Mouse (Mus musculus): ENCODE measurements around the gene Col20a1. TPM values are rescaled to one million over a fixed set of nuclear protein-coding genes. Genes with fewer than 3 reads are reported as not detected.

Gene Col20a1
- polyA plus RNA-seq, 1 experiment from 2014 or later = 0.60 TPM

GRCm38 (mm10) chr2:180988347-180988913 is 2.1 kb downstream of the Col20a1 start:
- peak; percentile 60; the same call in 1 of the 2 replicates for ATAC-seq (ENCODE audit: low read depth)
- H3K9ac ChIP-seq (replicated peaks; ENCODE audit: low read depth, low read length) = no peak overlapping the region
- 0 out of 2 replicates have a peak, but pooled peaks cover 5% of the 10 kb centered on the region for H3K4me1 ChIP-seq (ENCODE audit: control insufficient read depth, insufficient read depth, low read length)
- no peaks in the 10 kb centered on the region for H3K9me3 ChIP-seq (ENCODE audit: control insufficient read depth, low read length)
- H3K4me2 ChIP-seq (ENCODE audit: low read depth, low read length) = no peak overlapping the region
- H3K4me3 ChIP-seq (ENCODE audit: low read depth, low read length) = no peak overlapping the region
- peaks cover 3% of the 10 kb centered on the region; the same call in 1 of the 2 replicates for H3K36me3 ChIP-seq (ENCODE audit: control insufficient read depth, insufficient read depth, low read length)
- no peaks in the 10 kb centered on the region for H3K27me3 ChIP-seq (ENCODE audit: control insufficient read depth, insufficient read depth, low read length)
- no peak overlapping the region for H3K27ac ChIP-seq (ENCODE audit: low read depth, low read length)
- WGBS = 33% methylated on average over 3 of the region's 3 CpGs

- 82% methylated on average over 1 of the region's 1 CpGs for WGBS
- Histone ChIP-seq H3K36me3 (ENCODE audit: control insufficient read depth, insufficient read depth, low read length) (no peaks in the 10 kb centered on the region), H3K27me3 (ENCODE audit: control insufficient read depth, insufficient read depth, low read length) (no peaks in the 10 kb centered on the region), H3K4me1 (ENCODE audit: control insufficient read depth, insufficient read depth, low read length) (0 out of 2 replicates have a peak, but pooled peaks cover 5% of the 10 kb centered on the region), H3K9me3 (ENCODE audit: control insufficient read depth, low read length) (no peaks in the 10 kb centered on the region), H3K4me3 (ENCODE audit: low read depth, low read length) (no peak overlapping the region), H3K27ac (ENCODE audit: low read depth, low read length) (no peak overlapping the region), H3K9ac (replicated peaks; ENCODE audit: low read depth, low read length) (no peak overlapping the region), H3K4me2 (ENCODE audit: low read depth, low read length) (no peak overlapping the region)
- ATAC-seq (ENCODE audit: low read depth) = no peak
Observed at GRCm38 (mm10) chr2:180988948-180989347, 2.6 kb downstream of the Col20a1 start.

- H3K4me1 ChIP-seq (ENCODE audit: control insufficient read depth, insufficient read depth, low read length) = 0 out of 2 replicates have a peak, but pooled peaks cover 5% of the 10 kb centered on the region
- H3K4me2 ChIP-seq (ENCODE audit: low read depth, low read length) = no peak overlapping the region
- H3K36me3 ChIP-seq (ENCODE audit: control insufficient read depth, insufficient read depth, low read length) = no peaks in the 10 kb centered on the region
- no peak overlapping the region for H3K4me3 ChIP-seq (ENCODE audit: low read depth, low read length)
- H3K27ac ChIP-seq (ENCODE audit: low read depth, low read length) = no peak overlapping the region
- ATAC-seq (ENCODE audit: low read depth) = no peak
- no peaks in the 10 kb centered on the region for H3K27me3 ChIP-seq (ENCODE audit: control insufficient read depth, insufficient read depth, low read length)
- no peaks in the 10 kb centered on the region for H3K9me3 ChIP-seq (ENCODE audit: control insufficient read depth, low read length)
- H3K9ac ChIP-seq (replicated peaks; ENCODE audit: low read depth, low read length) = no peak overlapping the region
- 55% methylated on average over 4 of the region's 4 CpGs for WGBS
Observed at GRCm38 (mm10) chr2:180990347-180990746, 4.0 kb downstream of the Col20a1 start.

GRCm38 (mm10) chr2:180994360-180994759 is 8.0 kb downstream of the Col20a1 start:
- H3K27me3 ChIP-seq (ENCODE audit: control insufficient read depth, insufficient read depth, low read length) = no peaks in the 10 kb centered on the region
- H3K27ac ChIP-seq (ENCODE audit: low read depth, low read length) = no peak overlapping the region
- 65% methylated on average over 2 of the region's 2 CpGs for WGBS
- H3K36me3 ChIP-seq (ENCODE audit: control insufficient read depth, insufficient read depth, low read length) = no peaks in the 10 kb centered on the region
- no peak for ATAC-seq (ENCODE audit: low read depth)
- H3K9me3 ChIP-seq (ENCODE audit: control insufficient read depth, low read length) = no peaks in the 10 kb centered on the region
- no peak overlapping the region for H3K9ac ChIP-seq (replicated peaks; ENCODE audit: low read depth, low read length)
- no peaks in the 10 kb centered on the region for H3K4me1 ChIP-seq (ENCODE audit: control insufficient read depth, insufficient read depth, low read length)
- H3K4me3 ChIP-seq (ENCODE audit: low read depth, low read length) = no peak overlapping the region
- H3K4me2 ChIP-seq (ENCODE audit: low read depth, low read length) = no peak overlapping the region

- Histone ChIP-seq H3K9ac (replicated peaks; ENCODE audit: low read depth, low read length) (no peak overlapping the region), H3K9me3 (ENCODE audit: control insufficient read depth, low read length) (no peaks in the 10 kb centered on the region), H3K4me2 (ENCODE audit: low read depth, low read length) (no peak overlapping the region), H3K36me3 (ENCODE audit: control insufficient read depth, insufficient read depth, low read length) (no peaks in the 10 kb centered on the region), H3K4me1 (ENCODE audit: control insufficient read depth, insufficient read depth, low read length) (no peaks in the 10 kb centered on the region), H3K27ac (ENCODE audit: low read depth, low read length) (no peak overlapping the region), H3K27me3 (ENCODE audit: control insufficient read depth, insufficient read depth, low read length) (no peaks in the 10 kb centered on the region), H3K4me3 (ENCODE audit: low read depth, low read length) (no peak overlapping the region)
- 75% methylated on average over 4 of the region's 4 CpGs for WGBS
- ATAC-seq (ENCODE audit: low read depth) = no peak
Observed at GRCm38 (mm10) chr2:180995457-180995856, 9.1 kb downstream of the Col20a1 start.

GRCm38 (mm10) chr2:180996436-180996835 is 10.1 kb downstream of the Col20a1 start:
- no peaks in the 10 kb centered on the region for H3K9me3 ChIP-seq (ENCODE audit: control insufficient read depth, low read length)
- no peaks in the 10 kb centered on the region for H3K27me3 ChIP-seq (ENCODE audit: control insufficient read depth, insufficient read depth, low read length)
- WGBS = 18% methylated on average over 5 of the region's 5 CpGs
- H3K4me3 ChIP-seq (ENCODE audit: low read depth, low read length) = no peak overlapping the region
- no peak overlapping the region; the same call in 1 of the 2 replicates for H3K9ac ChIP-seq (replicated peaks; ENCODE audit: low read depth, low read length)
- no peaks in the 10 kb centered on the region for H3K36me3 ChIP-seq (ENCODE audit: control insufficient read depth, insufficient read depth, low read length)
- H3K4me2 ChIP-seq (ENCODE audit: low read depth, low read length) = no peak overlapping the region
- H3K4me1 ChIP-seq (ENCODE audit: control insufficient read depth, insufficient read depth, low read length) = no peaks in the 10 kb centered on the region
- ATAC-seq (ENCODE audit: low read depth) = peak; percentile 55
- no peak overlapping the region for H3K27ac ChIP-seq (ENCODE audit: low read depth, low read length)

GRCm38 (mm10) chr2:180996905-180997304 is 10.6 kb downstream of the Col20a1 start:
- 55% methylated on average over 3 of the region's 3 CpGs for WGBS
- Histone ChIP-seq H3K9ac (replicated peaks; ENCODE audit: low read depth, low read length) (no peak overlapping the region; the same call in 1 of the 2 replicates), H3K4me1 (ENCODE audit: control insufficient read depth, insufficient read depth, low read length) (no peaks in the 10 kb centered on the region), H3K4me2 (ENCODE audit: low read depth, low read length) (no peak overlapping the region), H3K36me3 (ENCODE audit: control insufficient read depth, insufficient read depth, low read length) (no peaks in the 10 kb centered on the region), H3K9me3 (ENCODE audit: control insufficient read depth, low read length) (no peaks in the 10 kb centered on the region), H3K4me3 (ENCODE audit: low read depth, low read length) (no peak overlapping the region), H3K27ac (ENCODE audit: low read depth, low read length) (no peak overlapping the region), H3K27me3 (ENCODE audit: control insufficient read depth, insufficient read depth, low read length) (no peaks in the 10 kb centered on the region)
- no peak for ATAC-seq (ENCODE audit: low read depth)

- 21% methylated on average over 4 of the region's 4 CpGs for WGBS
- no peaks in the 10 kb centered on the region for H3K27me3 ChIP-seq (ENCODE audit: control insufficient read depth, insufficient read depth, low read length)
- no peak overlapping the region for H3K4me3 ChIP-seq (ENCODE audit: low read depth, low read length)
- no peak overlapping the region for H3K4me2 ChIP-seq (ENCODE audit: low read depth, low read length)
- ATAC-seq (ENCODE audit: low read depth) = no peak
- no peaks in the 10 kb centered on the region for H3K4me1 ChIP-seq (ENCODE audit: control insufficient read depth, insufficient read depth, low read length)
- H3K36me3 ChIP-seq (ENCODE audit: control insufficient read depth, insufficient read depth, low read length) = no peaks in the 10 kb centered on the region
- no peak overlapping the region for H3K9ac ChIP-seq (replicated peaks; ENCODE audit: low read depth, low read length)
- no peak overlapping the region for H3K27ac ChIP-seq (ENCODE audit: low read depth, low read length)
- no peaks in the 10 kb centered on the region for H3K9me3 ChIP-seq (ENCODE audit: control insufficient read depth, low read length)
Observed at GRCm38 (mm10) chr2:181007054-181007453, 20.7 kb downstream of the Col20a1 start.

GRCm38 (mm10) chr2:181008339-181008738 is 22.0 kb downstream of the Col20a1 start:
- no peak overlapping the region for H3K27ac ChIP-seq (ENCODE audit: low read depth, low read length)
- H3K9ac ChIP-seq (replicated peaks; ENCODE audit: low read depth, low read length) = no peak overlapping the region
- no peak for ATAC-seq (ENCODE audit: low read depth)
- no peaks in the 10 kb centered on the region for H3K4me1 ChIP-seq (ENCODE audit: control insufficient read depth, insufficient read depth, low read length)
- H3K36me3 ChIP-seq (ENCODE audit: control insufficient read depth, insufficient read depth, low read length) = no peaks in the 10 kb centered on the region
- WGBS = 45% methylated on average over 5 of the region's 5 CpGs
- H3K9me3 ChIP-seq (ENCODE audit: control insufficient read depth, low read length) = no peaks in the 10 kb centered on the region
- H3K4me2 ChIP-seq (ENCODE audit: low read depth, low read length) = no peak overlapping the region
- no peak overlapping the region for H3K4me3 ChIP-seq (ENCODE audit: low read depth, low read length)
- H3K27me3 ChIP-seq (ENCODE audit: control insufficient read depth, insufficient read depth, low read length) = no peaks in the 10 kb centered on the region
